Mouse (Mus musculus): ENCODE measurements around the gene Ror1. TPM values are rescaled to one million over a fixed set of nuclear protein-coding genes. Genes with fewer than 3 reads are reported as not detected.

Gene Ror1
- polyA plus RNA-seq, 1 experiment from 2014 or later, result 0.76 TPM

DNA sequence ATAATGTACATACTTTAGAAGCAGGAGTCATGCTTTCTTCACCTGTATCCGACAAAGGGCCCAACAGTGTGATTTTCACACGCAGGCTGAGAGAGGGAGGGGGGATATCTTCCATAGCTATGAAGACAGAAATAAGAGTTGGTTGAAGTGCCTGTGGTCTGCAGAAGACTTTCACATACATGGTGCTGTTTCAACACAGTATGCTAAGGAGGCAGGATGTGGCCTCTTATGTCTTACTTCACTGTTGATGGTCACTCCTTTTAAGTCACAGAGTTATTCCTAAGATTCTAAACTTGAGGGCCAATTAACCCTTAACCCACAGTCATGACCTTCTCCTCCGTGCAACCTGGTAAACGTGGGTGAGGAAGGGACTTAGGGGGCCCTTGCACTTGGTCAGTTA lies 286.2 kb downstream of the Ror1 start:
- no peak for ATAC-seq (replicated peaks)
- H3K4me2 ChIP-seq (replicated peaks), result no peak overlapping the region
- no peak overlapping the region for H3K9ac ChIP-seq (replicated peaks)
- H3K27me3 ChIP-seq, result no peaks in the 10 kb centered on the region
- no peak overlapping the region for H3K4me3 ChIP-seq
- H3K4me1 ChIP-seq, result no peaks in the 10 kb centered on the region
- no peaks in the 10 kb centered on the region for H3K9me3 ChIP-seq
- no peaks in the 10 kb centered on the region for H3K36me3 ChIP-seq
- no peak overlapping the region for H3K27ac ChIP-seq (replicated peaks)
- 80% methylated on average over 4 of the region's 4 CpGs for WGBS

DNA sequence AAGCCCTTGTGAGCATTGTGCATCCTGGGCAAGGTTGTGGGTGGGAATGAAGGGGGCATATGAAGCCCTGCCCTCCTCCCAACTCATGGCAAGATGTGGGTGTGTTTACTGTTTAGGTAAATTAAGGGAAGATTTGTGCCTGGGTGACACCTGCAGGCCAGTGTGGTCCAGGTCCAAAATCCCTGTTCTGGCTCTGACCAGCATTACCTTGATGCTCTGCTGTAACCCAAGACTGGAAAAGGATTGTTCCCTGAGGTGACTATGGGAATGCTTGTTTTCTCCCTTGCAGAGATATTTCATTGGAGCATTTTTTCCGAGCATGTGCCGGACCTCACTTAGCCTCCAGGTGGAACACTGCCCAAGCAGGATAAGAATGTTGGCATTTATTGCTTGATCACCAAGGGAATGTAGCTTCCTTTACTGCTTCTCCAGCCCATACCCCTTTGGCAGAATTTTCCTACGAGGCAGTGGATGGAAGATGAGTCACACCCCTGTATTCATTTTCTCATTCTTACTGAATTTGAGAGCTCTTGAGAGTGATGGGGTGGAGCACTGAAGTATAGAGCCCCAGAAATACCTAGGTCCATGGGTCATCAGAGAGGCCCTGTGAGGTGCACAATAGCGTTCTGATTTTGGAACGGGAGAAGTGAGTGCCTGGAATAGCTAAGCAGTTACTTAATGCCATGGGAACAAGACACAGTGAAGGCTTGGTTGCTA lies 290.8 kb downstream of the Ror1 start:
- Histone ChIP-seq H3K27ac (replicated peaks) (no peak overlapping the region), H3K4me2 (replicated peaks) (no peak overlapping the region), H3K4me1 (no peaks in the 10 kb centered on the region), H3K9ac (replicated peaks) (no peak overlapping the region), H3K4me3 (no peak overlapping the region), H3K36me3 (no peaks in the 10 kb centered on the region), H3K9me3 (no peaks in the 10 kb centered on the region), H3K27me3 (no peaks in the 10 kb centered on the region)
- no peak for ATAC-seq (replicated peaks)
- WGBS, result 65% methylated on average over 5 of the region's 5 CpGs

DNA sequence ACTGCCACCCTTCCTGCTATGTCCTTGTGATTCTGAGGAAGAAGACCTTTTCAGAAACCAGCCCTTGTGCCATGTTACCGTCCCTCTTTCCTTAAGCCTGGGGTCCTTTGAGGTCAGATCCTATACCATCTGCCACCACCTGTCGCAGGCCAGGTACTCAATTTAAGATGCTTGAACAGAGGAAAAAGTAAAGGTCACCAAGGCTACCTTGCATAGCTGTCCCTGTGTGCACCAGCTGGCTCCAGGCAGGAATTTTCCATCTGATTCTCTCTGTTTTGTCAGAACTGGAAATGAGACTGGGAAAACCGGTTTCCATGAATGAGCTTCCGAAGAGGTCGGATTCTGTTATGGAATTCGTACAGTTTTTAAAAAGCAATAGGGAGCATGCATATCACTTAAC lies 294.8 kb downstream of the Ror1 start:
- Histone ChIP-seq H3K27ac (replicated peaks) (no peak overlapping the region), H3K36me3 (no peaks in the 10 kb centered on the region), H3K4me3 (no peak overlapping the region), H3K4me2 (replicated peaks) (no peak overlapping the region), H3K4me1 (no peaks in the 10 kb centered on the region), H3K27me3 (no peaks in the 10 kb centered on the region), H3K9ac (replicated peaks) (no peak overlapping the region), H3K9me3 (no peaks in the 10 kb centered on the region)
- ATAC-seq (replicated peaks), result no peak
- whole genome bisulfite sequencing, result 97% methylated on average over 6 of the region's 6 CpGs

GRCm38 (mm10) chr4:100391021-100391420 lies 295.4 kb downstream of the Ror1 start:
- no peak overlapping the region for H3K4me3 ChIP-seq
- no peaks in the 10 kb centered on the region for H3K9me3 ChIP-seq
- no peak overlapping the region for H3K4me2 ChIP-seq (replicated peaks)
- H3K4me1 ChIP-seq, result no peaks in the 10 kb centered on the region
- H3K9ac ChIP-seq (replicated peaks), result no peak overlapping the region
- WGBS, result 93% methylated on average over 6 of the region's 6 CpGs
- no peak for ATAC-seq (replicated peaks)
- no peak overlapping the region for H3K27ac ChIP-seq (replicated peaks)
- H3K27me3 ChIP-seq, result no peaks in the 10 kb centered on the region
- H3K36me3 ChIP-seq, result no peaks in the 10 kb centered on the region

GRCm38 (mm10) chr4:100393374-100394061 lies 297.9 kb downstream of the Ror1 start:
- Histone ChIP-seq H3K4me2 (replicated peaks) (no peak overlapping the region), H3K4me3 (no peak overlapping the region)
- 79% methylated on average over 12 of the region's 12 CpGs for WGBS

DNA sequence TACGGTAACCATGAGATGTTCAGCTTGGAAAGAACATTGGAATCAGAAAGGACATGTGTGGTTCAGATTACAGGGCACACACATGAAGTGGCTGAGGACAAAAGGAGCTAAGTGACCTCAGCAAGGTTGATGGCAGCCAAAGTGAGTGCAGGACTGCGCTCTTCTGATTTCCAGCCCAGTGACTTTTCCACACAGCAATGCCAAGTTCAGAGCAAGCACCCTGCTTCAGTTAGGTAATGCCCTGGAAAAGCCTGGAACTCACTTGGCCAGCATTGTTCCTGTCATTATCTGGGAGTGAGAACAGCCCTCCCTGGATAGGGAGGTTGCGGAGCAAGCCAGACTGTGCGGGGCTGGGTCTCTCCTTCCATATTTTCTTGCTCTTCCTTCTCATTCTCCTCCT lies 299.8 kb downstream of the Ror1 start:
- Histone ChIP-seq H3K4me1 (no peaks in the 10 kb centered on the region), H3K4me2 (replicated peaks) (no peak overlapping the region), H3K27ac (replicated peaks) (no peak overlapping the region), H3K9me3 (no peaks in the 10 kb centered on the region), H3K27me3 (no peaks in the 10 kb centered on the region), H3K4me3 (no peak overlapping the region), H3K36me3 (no peaks in the 10 kb centered on the region), H3K9ac (replicated peaks) (no peak overlapping the region)
- no peak for ATAC-seq (replicated peaks)
- 94% methylated on average over 4 of the region's 4 CpGs for WGBS

More at GRCm38 (mm10) chr4:100393374-100394061, 297.9 kb downstream of the Ror1 start:
- Histone ChIP-seq H3K9ac (replicated peaks) (no peak overlapping the region), H3K27me3 (no peaks in the 10 kb centered on the region), H3K4me1 (no peaks in the 10 kb centered on the region), H3K27ac (replicated peaks) (no peak overlapping the region), H3K9me3 (no peaks in the 10 kb centered on the region), H3K36me3 (no peaks in the 10 kb centered on the region)
- no peak for ATAC-seq (replicated peaks)

DNA sequence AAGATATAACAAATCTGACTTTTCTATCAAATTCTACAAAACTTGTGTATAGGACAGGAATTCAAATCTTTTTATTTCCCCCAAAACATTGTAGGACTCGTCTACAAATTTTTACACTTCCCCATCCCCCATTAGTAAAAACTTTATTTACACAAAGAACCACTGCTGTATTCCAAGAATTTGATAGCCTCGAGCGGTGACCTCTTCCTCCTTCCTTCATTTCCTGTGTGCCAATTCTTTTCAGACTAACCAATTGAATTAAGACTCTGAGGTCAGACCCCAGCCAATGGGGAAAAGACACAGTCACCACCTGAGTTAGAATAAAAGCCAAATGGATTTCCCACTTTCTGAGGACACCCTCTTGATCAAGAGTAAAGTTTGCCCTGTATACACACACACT lies 302.5 kb downstream of the Ror1 start:
- no peak overlapping the region for H3K4me3 ChIP-seq
- no peaks in the 10 kb centered on the region for H3K36me3 ChIP-seq
- no peaks in the 10 kb centered on the region for H3K4me1 ChIP-seq
- H3K27ac ChIP-seq (replicated peaks), result no peak overlapping the region
- ATAC-seq (replicated peaks), result no peak
- no peak overlapping the region for H3K4me2 ChIP-seq (replicated peaks)
- WGBS, result 74% methylated on average over 3 of the region's 3 CpGs
- no peak overlapping the region for H3K9ac ChIP-seq (replicated peaks)
- no peaks in the 10 kb centered on the region for H3K9me3 ChIP-seq
- no peaks in the 10 kb centered on the region for H3K27me3 ChIP-seq

GRCm38 (mm10) chr4:100401078-100401477 lies 305.5 kb downstream of the Ror1 start:
- no peak overlapping the region for H3K4me3 ChIP-seq
- no peak for ATAC-seq (replicated peaks)
- no peaks in the 10 kb centered on the region for H3K36me3 ChIP-seq
- no peaks in the 10 kb centered on the region for H3K27me3 ChIP-seq
- no peak overlapping the region for H3K9ac ChIP-seq (replicated peaks)
- H3K9me3 ChIP-seq, result no peaks in the 10 kb centered on the region
- WGBS, result 55% methylated on average over 3 of the region's 3 CpGs
- H3K27ac ChIP-seq (replicated peaks), result no peak overlapping the region
- no peaks in the 10 kb centered on the region for H3K4me1 ChIP-seq
- no peak overlapping the region for H3K4me2 ChIP-seq (replicated peaks)

GRCm38 (mm10) chr4:100401581-100402470 lies 306.2 kb downstream of the Ror1 start:
- Histone ChIP-seq H3K36me3 (no peaks in the 10 kb centered on the region), H3K27ac (replicated peaks) (no peak overlapping the region), H3K9ac (replicated peaks) (no peak overlapping the region), H3K4me2 (replicated peaks) (no peak overlapping the region), H3K27me3 (no peaks in the 10 kb centered on the region), H3K4me1 (no peaks in the 10 kb centered on the region), H3K9me3 (no peaks in the 10 kb centered on the region), H3K4me3 (no peak overlapping the region)
- ATAC-seq (replicated peaks), result no peak
- 89% methylated on average over 14 of the region's 14 CpGs for WGBS

GRCm38 (mm10) chr4:100407261-100407874 lies 311.8 kb downstream of the Ror1 start:
- Histone ChIP-seq H3K4me3 (no peak overlapping the region), H3K27me3 (no peaks in the 10 kb centered on the region), H3K36me3 (no peaks in the 10 kb centered on the region), H3K27ac (replicated peaks) (no peak overlapping the region), H3K4me2 (replicated peaks) (no peak overlapping the region), H3K4me1 (no peaks in the 10 kb centered on the region), H3K9me3 (no peaks in the 10 kb centered on the region), H3K9ac (replicated peaks) (no peak overlapping the region)
- WGBS, result 25% methylated on average over 9 of the region's 9 CpGs
- no peak for ATAC-seq (replicated peaks)

GRCm38 (mm10) chr4:100409521-100409920 lies 313.9 kb downstream of the Ror1 start:
- Histone ChIP-seq H3K4me1 (no peaks in the 10 kb centered on the region), H3K36me3 (no peaks in the 10 kb centered on the region), H3K9me3 (no peaks in the 10 kb centered on the region), H3K4me3 (no peak overlapping the region), H3K4me2 (replicated peaks) (no peak overlapping the region), H3K27me3 (no peaks in the 10 kb centered on the region), H3K27ac (replicated peaks) (no peak overlapping the region), H3K9ac (replicated peaks) (no peak overlapping the region)
- 83% methylated on average over 8 of the region's 8 CpGs for WGBS
- ATAC-seq (replicated peaks), result no peak

Measured in forebrain, embryonic 15.5 days (tissue).